Mouse (Mus musculus) layer of hippocampus, postnatal 36 days (tissue): ENCODE data around the gene Sphkap. TPM values are rescaled to one million over a fixed set of nuclear protein-coding genes. Genes with fewer than 3 reads are reported as not detected.

Experiments used
- DNase-seq, 2 experiments: peaks; one replicate each; pipeline ENCODE4 v3.0.0; 2022
- total RNA-seq, 2 experiments: library from RNA; stranded (reverse); gene quantifications; 2 replicates each; pipeline ENCODE4 v1.2.3; 2021

Gene Sphkap
- total RNA-seq, 2 experiments from 2014 or later = 208 to 246 TPM

DNA sequence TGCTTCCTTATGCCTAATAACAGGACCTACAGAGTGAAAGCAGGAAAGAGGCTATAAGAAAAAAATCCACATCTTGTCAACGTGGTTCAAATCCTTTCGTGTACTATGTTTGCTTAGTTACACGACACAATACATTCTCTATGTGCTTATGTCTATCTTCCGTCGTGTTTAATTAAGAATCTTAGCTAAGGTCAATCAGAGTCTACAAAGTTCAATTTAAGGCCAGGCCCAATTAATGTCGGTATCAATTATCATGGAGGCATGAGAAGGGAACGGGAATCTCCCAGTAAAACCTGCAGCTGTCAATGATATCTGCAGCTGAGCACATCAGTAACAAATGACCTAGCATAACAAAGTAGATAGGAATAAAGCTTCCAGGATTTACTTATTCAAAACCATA is 122.1 kb downstream of the Sphkap start:
- DNase-seq = no peak

DNA sequence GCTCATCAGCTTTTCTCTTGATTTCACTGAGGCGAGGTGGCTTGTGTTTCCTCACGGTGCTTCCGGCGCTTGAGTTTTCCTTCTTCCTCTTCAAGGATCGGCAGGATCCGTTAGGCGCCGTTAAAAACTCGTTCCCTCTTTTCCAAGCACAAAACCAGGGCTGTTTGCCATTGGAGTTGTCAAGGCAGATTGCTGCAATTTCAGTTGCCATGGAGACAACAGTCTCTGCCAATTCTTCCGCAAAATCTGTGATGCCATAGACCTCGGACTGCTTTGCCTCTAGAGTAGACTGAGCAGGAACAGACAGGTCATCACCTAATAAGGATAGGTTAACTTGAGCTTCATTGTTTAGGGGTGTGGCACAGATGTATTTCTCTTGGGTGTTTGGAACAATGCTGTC is 131.0 kb downstream of the Sphkap start:
- DNase-seq = peak; percentile 78 to 83

DNA sequence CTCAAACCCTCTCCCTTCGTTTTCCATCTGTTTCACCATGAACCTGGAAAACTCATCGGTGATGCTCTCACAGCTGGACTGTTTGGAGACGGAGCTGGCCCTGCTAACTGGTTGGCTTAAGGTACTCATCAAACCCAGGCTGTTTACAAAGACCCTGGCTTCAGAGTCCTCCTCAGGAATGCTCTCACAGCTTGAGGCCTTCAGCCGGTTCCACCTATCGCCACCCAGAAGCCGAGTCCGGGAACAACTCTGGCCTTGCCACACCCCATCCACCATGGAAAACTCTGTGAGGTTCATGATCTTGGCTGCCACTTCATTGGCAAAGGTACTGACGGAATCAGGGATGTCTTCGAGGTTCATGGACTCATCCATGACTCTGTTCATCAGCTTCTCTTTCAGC is 131.4 kb downstream of the Sphkap start:
- DNase-seq = no peak

DNA sequence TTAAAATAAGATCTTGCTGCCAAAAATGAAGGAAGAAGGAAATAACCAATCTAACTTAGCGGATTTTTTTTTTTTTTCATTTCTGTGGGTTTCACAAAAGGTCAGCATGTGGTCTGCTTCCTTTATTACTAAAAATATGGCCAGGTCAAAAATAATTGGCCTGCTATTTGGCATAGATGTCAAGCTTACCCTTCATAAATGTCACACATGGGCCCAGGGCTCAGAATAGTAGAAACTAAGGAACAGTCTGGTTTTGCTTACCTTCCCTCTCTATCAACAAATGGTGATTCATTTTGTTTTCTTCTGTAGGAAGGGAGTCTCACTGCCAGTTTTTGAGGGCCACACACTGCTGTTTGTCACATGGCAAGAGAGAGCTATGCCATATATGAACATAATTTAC is 156.3 kb downstream of the Sphkap start:
- DNase-seq = no peak

DNA sequence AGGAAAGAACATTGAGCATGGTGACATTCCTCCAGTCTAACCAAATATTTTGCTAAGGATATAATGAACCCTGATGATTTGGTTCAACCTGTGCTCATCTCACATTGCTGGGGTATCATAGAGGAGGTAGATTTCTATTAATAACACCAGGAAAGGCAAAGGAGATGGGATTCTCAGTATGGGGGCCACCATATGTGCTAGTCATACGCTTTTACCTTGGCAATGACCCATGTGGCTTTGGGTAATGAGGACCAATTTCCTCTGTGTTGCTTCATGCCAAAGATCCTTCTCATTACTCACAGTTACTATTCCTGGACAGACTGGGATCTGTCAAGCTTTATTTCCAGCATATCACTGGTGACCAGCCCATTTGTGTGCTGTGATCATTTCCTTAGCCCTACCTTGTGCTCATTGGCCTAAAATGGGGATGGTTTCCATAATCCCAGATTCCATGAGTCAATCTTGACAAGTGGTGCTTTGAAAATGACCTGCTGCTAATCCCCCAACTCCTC is 159.7 kb downstream of the Sphkap start:
- no peak for DNase-seq

DNA sequence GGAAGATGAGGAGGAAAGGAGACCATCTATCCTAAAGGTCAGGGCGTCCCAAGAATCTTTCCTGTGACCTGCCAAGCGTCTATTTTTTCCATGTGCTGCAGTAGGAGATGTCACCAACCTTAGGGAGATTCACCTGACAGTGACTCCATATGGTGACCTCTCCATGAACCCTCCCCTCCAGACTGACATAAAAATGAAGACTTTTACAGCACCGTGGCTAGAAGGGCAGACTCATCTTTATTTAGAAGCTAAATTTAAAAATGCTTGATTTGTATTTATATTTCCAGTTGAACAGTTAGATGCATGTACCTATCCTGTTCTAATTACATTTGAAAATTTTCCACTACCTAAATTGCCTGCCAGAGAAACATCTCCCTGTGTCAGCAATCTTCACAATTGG is 180.1 kb downstream of the Sphkap start:
- no peak for DNase-seq

DNA sequence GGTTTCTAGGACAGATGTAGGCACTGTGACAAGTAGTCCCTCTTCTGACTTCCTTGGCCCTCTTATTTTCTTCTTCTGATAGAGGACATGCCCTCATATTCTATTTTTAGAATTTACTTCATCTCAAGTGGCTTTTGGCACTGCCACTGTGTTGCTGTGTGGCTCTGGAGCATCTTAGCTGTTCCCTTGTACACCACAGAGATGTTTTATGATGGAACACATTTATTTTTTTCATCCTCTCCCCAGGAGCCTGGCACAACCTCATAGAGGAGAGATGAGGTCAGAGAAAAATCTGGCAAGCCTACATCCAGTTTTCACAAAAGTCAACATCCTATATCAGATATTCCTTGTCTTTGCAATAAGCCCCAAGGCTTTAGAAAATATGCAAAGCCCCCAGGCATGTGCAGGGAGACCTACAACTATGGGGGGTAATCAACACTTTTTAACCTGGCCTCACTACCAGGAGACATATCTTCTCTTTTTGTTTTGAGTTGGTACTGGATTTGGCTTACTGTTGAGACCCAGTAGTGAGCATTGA is 183.5 kb downstream of the Sphkap start:
- no peak for DNase-seq

DNA sequence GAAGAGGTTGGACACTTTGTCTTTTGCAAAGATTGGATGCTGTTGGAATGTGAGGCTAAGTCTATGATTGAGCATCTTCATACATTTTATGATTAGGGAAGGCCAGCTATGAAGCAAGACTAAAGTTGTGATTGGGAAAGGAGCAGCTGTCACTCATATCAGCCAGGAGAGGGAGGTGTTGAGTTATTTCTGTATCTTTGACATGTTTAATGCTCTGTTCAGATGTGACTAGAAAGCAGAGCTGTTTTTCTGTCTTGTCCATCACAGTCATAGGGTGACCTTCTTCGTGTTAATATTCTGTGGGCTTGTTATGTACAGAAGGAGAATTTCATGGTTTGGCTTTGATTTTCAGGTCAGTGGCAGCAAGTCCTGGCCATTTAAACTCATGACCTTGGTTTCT is 184.9 kb downstream of the Sphkap start:
- DNase-seq = no peak

DNA sequence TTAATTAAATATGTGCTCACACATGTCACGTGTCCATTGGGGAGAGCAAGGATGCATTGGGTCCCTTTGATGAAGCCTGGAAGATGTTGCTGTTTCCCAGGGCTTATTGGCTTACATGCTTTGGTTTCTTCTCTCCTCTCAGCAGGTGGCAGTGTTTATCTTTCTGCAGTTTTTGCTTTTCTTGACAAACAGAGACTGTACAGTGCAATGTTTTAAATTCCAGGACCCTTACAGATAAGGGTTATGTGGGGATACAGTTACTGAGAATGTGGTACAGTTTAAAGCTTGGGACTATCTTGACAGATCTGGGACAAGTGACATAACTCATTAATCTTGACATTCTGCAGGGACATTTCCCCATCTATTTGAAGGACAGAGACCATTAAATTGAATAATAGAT is 189.7 kb downstream of the Sphkap start:
- DNase-seq = peak in 1 of 2 experiments; percentile 5

DNA sequence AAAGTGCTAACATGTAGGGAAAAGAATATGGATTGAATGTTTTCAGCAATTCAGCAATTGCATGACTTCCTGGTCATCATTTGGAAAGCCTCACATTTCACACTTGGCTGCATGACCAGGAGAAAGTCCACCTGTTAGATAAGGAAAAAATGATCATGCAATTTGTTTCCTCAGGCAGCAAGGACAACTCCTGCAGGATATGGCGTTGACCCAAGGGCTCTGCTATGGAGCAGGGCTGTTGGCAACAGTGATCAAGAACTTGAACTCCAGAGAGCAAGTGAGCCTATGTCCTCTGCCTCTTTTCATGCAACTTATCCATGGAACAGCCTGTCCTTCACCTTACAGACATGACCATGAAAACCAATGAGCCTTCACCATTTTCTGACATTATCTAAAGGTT is 198.0 kb downstream of the Sphkap start:
- DNase-seq = no peak

Other genes starting within 250 kb of the Sphkap start
- gene Daw1, start 248.4 kb downstream of the Sphkap start, total RNA-seq = under 1 TPM; 0.45 to 0.48 TPM